Mouse (Mus musculus) retina, postnatal 7 days (tissue): ENCODE results near the gene Hcn1.

Experiments used
- DNase-seq: peaks from one replicate; pipeline ENCODE4 v3.0.0-alpha.2; 2012; ENCODE audit warnings: low read depth, low spot score

The Hcn1 gene

GRCm38 (mm10) chr13:118023381-118023780, 421.3 kb downstream of the Hcn1 start:
- no peak for DNase-seq

- no peak for DNase-seq
Measured at GRCm38 (mm10) chr13:118026510-118026909, 424.4 kb downstream of the Hcn1 start.

- no peak for DNase-seq
Measured at GRCm38 (mm10) chr13:118027868-118028267, 425.7 kb downstream of the Hcn1 start.

- DNase-seq = no peak
Measured at GRCm38 (mm10) chr13:118028662-118029061, 426.5 kb downstream of the Hcn1 start.

- DNase-seq = no peak
Measured at GRCm38 (mm10) chr13:118029579-118029978, 427.5 kb downstream of the Hcn1 start.

- no peak for DNase-seq
Measured at GRCm38 (mm10) chr13:118035598-118035997, 433.5 kb downstream of the Hcn1 start.
